Mouse (Mus musculus) kidney, adult 18-20 months (tissue): ENCODE results near the gene Baiap2.

Experiments used
- DNase-seq: peaks from one replicate; pipeline ENCODE4 v3.0.0; 2021

Gene Baiap2

DNA sequence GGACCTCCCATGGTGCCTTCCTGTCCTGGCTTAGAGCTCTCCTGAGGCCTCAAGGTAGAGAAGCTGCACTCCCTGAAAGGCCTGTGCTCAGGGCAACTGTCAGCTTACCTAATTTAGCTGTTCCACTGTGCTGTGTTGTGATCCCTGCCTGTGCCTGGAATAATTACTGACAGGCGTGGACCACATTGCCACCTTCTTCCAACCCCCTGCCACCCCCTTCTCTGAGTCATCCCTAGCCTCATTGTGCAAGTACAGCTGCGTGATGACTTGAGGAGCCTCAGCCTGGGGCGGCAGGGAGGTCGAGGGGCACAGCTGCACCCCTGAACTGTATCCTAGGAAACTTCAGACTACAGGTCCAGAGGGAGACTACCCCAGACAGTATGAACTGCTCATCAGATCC lies 5.7 kb downstream of the Baiap2 start:
- DNase-seq, result no peak

GRCm38 (mm10) chr11:119948803-119949202 lies 6.2 kb downstream of the Baiap2 start:
- no peak for DNase-seq

DNA sequence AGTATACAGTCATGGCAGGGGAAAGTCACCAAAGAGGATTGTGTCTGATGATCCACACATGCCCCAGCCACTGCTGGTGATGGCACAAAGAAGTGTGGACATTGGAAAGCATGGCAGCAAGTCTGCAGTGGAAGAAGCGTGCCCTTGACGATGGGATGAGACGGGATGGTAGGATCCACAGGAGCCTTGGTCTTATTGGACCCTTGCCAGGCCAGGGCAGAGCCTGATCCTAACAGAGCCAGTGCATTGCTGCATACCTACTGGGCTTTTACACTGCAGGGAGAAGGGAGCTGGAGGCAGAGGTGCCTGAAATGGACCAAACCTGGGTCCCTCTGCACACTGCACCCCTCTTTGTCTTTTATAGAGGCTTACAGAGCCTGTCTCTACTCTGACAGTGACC lies 8.0 kb downstream of the Baiap2 start:
- no peak for DNase-seq

DNA sequence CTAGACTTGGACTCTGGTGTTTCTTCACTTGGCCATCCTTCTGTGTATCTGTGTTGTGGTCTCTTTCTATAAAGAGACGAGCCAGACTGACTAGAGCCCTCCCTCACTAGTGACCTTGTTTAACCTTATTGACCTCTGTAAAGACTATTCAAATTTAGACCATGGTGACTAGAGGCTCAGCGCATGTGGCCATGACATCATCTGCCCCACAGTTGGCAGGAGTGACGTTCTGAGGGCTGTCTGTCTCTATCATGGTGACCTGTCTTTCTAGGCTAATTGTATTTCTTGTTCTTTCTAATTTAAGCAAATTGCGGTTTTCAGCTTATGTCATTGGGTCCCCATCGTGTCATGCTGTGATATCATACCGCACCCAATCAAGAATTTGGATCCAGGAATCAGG lies 8.8 kb downstream of the Baiap2 start:
- DNase-seq, result no peak

DNA sequence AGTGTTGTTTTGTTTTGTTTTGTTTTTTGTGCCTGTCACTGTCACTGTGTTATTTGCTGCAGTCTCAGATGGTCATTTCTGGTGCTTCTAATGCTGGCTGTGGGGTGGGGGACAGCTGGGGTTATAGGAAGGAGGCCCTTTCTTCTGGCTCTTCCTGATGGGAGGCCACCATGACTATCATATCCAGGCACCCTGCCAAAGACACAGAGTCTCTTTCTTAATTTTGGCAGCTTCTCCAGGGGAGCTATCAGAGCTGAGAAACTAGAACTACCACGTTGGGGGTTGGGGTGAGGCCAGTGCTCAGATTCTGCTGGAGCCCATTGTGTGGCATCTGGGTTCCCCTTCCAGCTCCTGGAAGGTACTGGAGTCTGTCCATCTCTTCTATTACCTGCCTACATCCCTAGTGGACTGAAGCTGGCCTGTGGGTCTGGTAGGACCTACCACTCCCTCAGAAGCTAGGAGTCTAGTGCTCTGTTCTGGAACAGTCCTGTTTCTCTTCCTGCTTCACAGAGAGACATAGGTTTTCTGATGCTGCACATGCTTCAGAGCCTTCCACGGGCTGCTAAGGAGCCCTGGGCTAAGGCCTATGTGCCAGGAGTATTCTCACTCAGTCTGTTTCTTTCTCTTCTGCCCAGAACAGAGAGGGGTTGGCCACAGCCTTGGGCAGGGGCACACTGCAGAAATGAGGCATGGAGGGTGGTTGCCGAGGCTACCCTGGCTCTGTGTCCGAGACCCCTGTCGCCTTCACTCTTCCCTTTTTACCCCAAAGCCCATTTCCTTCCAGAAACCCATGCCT lies 10.1 kb downstream of the Baiap2 start:
- peak; percentile 63 for DNase-seq

GRCm38 (mm10) chr11:119954233-119954632 lies 11.7 kb downstream of the Baiap2 start:
- DNase-seq, result no peak

- no peak for DNase-seq
Observed at GRCm38 (mm10) chr11:119954749-119955337, 12.3 kb downstream of the Baiap2 start.

DNA sequence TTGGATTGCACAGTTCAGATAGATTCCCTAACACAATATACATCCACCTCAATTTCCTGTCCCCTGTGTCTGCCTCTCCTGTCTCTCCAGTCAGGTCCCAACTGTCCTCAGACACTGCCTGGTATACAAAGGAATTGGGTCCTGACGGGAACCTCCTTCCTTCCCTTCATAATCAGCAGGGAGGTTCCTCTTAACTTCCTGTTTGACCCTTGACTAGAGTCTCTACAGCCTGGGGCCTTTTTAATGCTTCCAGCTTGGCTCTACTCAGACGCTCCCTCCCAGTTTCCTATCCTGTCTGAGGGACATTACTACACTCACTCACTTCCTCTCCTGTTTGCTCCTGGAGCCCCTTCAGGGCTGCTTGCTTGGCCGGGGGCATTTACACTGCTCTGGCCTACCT lies 12.9 kb downstream of the Baiap2 start:
- no peak for DNase-seq

GRCm38 (mm10) chr11:119956590-119956989 lies 14.0 kb downstream of the Baiap2 start:
- no peak for DNase-seq

GRCm38 (mm10) chr11:119958856-119959255 lies 16.3 kb downstream of the Baiap2 start:
- no peak for DNase-seq

DNA sequence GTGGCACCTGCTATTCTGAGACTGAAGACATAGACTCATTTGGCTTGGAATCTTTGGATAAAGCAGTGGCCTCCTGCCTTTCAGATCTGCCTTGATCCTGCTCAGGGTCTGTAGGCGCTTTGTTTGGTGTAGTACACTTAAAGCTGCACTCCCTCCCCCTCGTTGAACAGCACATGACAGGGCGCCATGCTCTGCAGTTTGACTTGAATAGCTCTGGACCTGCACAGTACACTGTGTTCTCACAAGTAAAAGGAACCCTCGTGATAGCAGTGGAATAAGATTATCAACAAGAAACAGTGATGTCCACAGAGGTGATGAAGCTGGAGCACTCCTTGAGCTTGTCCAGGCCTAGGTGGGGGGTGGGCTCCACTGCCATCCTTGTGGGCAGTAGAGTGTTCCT lies 17.2 kb downstream of the Baiap2 start:
- no peak for DNase-seq

GRCm38 (mm10) chr11:119960671-119961070 lies 18.1 kb downstream of the Baiap2 start:
- no peak for DNase-seq

- DNase-seq, result no peak
Observed at GRCm38 (mm10) chr11:119961511-119961910, 18.9 kb downstream of the Baiap2 start.

- DNase-seq, result no peak
Observed at GRCm38 (mm10) chr11:119965053-119965452, 22.5 kb downstream of the Baiap2 start.

DNA sequence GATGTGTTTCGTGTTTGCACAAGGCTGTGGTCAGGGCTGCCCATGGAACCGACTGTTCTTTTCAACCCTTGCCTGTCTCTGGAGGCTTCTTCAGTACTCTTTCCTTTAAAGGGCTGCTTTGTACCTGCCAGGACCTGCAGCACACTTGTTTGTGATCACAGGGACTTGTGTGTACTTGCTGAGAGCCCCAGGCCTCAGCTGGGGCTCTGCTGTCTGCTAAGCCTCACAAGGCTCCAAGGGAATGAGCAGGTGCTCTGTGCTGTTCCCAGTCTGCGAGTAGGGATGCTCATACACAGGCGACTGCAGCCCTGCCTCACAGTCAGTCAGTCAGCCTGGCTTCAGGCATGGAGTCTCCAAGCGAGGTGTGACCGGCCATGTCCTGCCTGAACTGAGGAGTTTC lies 23.7 kb downstream of the Baiap2 start:
- DNase-seq, result no peak

DNA sequence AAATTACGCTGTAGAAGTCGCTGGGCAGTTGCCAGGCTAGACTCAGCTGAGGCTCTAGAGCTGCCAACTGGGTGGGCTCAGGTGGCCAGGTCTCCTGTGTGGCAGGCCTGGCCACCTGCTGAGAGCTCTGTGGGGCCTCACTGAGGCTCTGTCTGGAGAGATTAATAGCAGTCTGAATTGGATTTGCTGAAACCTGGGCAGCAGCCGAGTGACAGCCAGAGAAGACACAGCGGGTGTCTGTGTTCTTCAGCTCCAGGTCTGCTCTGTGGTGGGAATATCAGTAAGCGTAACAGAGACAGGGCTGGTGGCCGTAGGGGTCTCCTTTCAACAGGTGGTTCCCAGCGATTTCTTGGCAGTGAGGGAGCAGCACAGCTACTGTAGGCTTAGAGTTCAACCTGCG lies 24.8 kb downstream of the Baiap2 start:
- DNase-seq, result no peak

DNA sequence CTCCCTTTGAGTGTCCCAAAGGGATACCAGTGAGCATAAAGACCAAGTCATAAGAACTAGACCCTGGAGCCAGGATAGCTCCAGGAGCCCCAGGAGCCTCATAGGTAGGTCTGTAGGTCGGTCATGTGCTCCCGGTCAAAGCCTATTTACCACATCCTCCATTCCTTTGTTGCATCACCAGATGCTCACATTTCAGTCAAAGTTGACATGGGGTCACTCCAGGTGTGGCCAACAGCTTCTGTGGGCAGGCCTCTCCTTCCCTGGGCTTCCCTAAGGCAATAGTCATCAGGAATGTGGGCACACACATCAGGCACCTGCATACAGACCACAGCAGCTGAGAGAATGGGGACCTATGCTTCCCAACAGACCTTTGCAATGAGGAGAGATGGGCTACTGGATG lies 25.3 kb downstream of the Baiap2 start:
- no peak for DNase-seq

GRCm38 (mm10) chr11:119970021-119970851 lies 27.7 kb downstream of the Baiap2 start:
- no peak for DNase-seq

GRCm38 (mm10) chr11:119973789-119974188 lies 31.2 kb downstream of the Baiap2 start:
- DNase-seq, result no peak

DNA sequence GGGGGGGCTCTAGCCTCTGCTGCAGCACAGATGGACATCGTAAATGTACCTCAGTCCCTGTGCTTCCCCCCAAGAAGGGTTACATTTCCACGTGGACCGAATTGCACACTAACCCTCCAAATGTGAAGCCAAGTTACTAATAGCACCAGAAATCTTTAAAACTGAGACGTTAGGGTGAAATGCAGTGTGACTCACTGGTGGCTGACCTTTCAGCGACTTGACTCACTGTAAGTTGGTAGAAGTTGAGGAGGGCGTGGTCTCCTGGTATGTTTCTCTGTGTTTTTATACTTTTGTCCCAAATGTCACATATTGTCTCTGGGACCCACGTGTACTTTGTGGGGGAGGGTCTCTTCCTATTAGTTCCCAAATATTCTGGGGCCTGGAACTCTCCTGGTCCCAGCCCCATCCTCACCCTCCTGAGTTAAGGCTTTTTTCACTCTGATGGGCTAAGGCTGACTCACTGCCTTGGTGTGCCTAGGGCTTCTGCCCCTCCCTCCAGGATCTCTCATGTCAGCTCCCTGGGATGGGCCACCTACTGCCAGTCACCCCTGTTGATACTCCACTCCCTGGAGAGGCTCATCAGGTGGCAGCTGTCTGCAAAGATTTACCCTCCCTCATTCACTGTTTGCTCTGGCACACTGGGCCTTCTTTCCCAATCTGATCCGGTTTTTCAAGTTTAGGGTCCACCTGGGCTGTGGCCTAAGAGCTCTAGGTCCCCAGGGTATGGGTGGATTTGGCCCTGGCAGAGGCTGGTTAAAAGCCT lies 33.4 kb downstream of the Baiap2 start:
- DNase-seq, result no peak

GRCm38 (mm10) chr11:119978701-119979100 lies 36.1 kb downstream of the Baiap2 start:
- DNase-seq, result no peak

DNA sequence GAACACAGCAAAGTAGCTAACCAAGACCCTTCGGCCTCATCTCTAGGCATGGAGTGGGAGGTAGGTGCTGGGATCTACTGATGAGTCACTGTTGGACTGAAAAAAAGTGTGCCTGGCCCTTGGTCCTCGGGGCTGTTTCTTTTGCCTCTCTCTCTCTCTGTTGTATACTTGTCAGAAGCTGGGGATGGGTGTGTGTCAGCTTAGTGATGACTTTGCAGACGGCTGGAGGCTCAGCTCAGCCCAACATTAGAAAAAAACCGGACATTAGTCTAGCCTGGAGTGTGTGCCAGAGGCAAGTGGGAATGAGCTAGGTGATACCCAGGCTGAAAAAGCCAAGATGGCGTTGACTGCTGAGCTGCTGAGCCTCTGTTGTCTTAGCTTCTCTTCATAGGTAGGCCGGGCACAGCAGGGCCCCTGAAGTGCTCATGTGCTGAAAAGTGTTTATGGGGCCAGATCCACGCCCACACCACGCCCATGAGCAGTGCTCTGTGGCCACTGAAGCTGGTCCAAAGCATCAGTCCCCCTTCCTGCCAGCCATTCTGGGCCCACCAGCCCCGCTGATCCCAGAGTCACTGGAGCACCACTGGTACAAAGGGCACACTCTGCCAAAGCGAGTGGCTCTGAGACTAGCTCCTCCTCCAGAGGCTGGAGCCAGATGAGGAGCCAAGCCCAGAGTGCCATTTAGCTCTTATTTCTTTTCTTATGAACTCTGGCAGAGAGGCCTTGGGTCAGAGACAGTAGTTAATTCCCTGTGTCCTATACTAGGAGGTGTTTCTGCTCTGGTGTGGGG lies 37.2 kb downstream of the Baiap2 start:
- DNase-seq, result peak; percentile 58
